Mouse (Mus musculus): Measurements from ENCODE around the gene Nfyc.
A peak's percentile ranks its signal among the peaks of the same experiment; 100 is the strongest.

Nfyc gene

GRCm38 (mm10) chr4:120831472-120831871 lies at the start of gene Nfyc:
Nfyc (minus strand) TSS chr4:120831572.
- DNase-seq, result no peak

DNA sequence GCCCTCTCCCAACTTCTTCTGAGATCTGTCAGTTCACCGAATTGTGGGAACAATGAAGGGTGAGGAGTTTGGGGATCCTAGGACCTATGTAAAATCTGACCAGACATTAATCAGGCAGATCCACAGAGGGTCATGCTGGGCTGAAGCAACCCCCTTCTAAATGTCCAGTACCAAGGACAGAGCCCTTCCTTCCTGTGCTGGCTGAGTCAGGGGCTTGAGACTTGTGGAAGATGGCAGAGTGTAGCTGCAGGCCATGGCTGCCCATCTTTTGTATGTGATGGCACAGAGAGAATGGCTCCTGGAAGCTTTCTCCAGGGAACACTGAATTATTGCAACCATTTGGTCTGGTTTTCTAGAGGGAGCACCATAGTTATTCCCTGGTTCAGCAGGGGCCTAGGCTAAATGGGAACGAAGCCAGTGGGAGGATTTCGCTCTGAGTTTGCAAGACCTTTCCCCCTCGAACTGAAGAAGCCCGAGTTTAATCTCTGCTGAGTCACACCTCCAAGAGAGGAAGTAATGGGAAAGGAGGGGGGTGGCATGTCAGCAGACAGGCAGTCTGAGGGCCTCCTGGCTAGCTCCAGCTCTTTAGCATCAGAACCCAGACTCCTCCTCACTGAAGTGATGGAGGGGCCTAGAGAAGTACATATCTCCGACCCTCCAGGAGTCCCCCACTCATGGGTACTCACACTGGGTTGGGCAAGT lies 49.5 kb upstream of the Nfyc start:
- DNase-seq, result no peak

GRCm38 (mm10) chr4:120879386-120879785 lies 48.0 kb upstream of the Nfyc start:
- no peak for DNase-seq

DNA sequence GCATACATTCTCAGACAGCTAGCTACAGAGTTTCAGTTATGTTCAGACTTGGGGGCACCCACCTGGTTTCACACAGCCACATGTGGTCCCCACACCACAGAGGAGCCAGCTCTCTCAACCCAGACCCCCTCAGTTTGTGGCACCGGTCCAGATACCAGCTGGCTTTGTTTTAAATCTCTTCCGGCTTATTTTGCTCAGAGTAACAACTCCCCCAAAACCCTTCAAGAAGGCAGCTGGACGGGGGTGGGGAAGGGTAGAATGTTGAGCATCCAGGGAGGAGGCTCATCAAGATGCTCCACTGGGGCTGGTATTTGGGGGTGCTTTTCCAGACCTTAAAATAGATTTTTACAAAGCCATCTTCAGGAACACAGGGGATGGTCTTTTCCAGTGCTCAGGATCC lies 47.4 kb upstream of the Nfyc start:
- DNase-seq, result no peak

GRCm38 (mm10) chr4:120875961-120876360 lies 44.6 kb upstream of the Nfyc start:
- no peak for DNase-seq

DNA sequence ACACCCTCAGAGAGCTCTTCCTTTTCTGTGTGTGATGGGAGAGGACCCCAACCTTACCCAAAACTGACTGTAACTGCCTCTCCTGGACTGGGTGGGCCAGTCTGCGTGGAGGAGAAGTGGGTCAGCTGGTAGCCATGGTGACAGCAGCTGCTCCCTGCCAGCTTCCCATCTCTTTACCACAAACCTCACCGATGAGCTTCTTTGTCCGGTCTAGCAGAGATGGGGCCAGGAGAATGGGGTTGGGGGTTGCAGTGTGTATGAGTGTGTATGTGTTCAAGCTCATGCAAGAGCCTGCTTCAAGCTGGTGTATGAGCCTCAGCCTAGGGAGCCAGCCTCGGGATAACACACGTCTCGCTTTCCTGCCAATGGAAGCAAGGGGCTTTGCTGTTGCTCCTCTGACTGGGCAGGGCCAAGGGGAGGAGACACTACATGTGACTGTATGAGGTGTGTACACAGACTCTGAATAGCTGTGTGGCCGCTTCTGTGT lies 38.9 kb upstream of the Nfyc start:
- no peak for DNase-seq

DNA sequence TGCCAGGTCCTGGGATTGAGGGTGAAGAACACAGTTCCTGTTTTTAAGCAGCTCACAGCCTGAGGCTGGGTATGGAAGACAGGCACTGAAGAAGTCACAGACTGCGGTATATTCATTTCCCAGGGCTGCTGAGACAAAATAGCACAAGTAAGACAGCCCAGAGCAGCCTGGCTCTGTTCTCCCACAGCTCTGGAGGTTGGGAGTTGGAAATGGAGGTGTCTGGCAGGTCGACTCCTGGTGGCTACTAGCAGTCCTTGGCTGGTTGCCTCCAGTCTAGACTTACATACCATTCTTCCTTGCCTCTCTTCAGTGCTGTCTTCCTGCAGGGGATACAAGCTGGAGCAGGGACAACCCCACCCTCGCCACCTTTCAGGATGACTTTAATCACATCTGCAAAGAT lies 37.6 kb upstream of the Nfyc start:
- DNase-seq, result no peak

DNA sequence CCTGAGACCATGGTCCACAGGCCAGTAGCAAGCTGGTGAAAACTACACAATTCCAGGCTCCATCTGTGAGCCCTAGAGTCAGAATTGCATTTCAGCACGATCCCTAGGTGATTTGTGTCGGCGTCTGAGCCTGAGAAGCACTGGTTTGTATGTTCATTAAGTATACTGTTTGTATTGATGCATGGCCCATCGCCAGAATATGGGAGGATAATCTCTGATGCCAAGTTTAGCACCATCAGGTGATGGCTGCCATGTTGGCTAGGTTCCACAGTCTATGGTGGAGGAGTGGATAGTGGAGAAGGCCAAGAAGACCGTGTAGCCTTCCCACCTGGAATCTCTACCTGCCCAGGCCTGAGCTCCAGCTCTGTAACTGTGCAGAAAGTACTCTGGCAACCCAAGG lies 36.9 kb upstream of the Nfyc start:
- DNase-seq, result no peak

DNA sequence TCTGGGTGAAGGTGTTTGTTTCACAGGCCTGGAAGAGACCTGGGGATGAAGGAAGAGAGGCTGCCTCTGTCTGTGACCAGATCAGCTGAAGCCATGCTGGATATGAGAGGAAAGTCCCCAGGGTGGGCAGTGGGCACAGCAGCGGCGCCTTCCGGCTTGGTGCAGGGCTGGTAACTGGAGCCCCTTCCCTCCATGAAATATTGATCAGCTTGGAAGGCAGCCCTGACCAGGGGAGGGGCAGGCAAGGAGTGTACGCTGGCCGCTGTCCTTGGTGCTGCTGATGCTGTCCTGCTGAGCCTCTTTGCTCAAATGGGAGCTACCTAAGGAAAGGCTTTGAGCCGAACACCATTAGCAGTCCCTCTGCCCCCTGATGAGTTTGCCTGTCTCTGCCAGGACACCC lies 34.8 kb upstream of the Nfyc start:
- DNase-seq, result peak; percentile 40

GRCm38 (mm10) chr4:120859865-120860264 lies 28.5 kb upstream of the Nfyc start:
- no peak for DNase-seq

DNA sequence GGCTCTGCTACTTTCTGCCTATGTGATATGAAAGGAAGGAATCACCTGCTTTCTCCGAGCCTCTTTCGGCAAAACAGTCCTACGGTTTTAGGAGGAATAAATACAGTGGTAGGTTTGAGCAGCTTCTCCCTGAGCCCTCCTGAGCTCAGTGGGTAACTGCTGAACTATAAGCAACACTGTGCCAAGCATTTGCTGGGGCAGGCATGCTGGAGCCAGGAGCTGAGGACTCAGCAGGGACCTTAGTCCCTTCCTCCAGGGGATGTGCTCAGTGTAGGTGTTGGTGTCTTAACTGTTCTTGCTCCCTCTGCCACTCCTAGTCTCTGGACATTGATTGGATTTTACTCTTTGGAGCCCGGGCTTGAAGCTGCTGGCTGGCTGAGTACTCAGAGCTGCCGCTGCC lies 25.0 kb upstream of the Nfyc start:
- DNase-seq, result no peak

GRCm38 (mm10) chr4:120855360-120856060 lies 24.1 kb upstream of the Nfyc start:
- DNase-seq, result no peak

GRCm38 (mm10) chr4:120854588-120855319 lies 23.4 kb upstream of the Nfyc start, which contains the start of gene Rims3:
Rims3 (plus strand) TSS chr4:120854816.
- DNase-seq, result peak; percentile 22

DNA sequence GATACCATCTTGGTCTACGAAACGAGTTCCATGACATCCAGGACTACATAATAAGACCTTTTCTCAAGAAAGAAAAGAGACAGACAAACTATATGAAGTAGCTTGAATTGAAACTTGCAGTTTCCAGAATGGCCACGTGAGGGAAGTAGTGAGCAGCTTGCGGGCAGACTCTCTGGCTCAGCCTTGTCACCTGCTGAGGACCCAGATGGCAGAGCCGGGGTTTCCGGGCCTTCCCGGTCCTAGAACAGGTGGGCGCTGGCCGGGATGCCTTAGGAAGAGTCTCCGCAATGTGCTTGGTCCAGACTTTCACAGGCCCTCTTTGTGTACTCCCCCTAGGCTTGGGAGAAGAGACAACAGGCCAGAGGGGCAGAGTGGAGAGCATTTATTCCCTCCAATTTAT lies 19.6 kb upstream of the Nfyc start:
- peak; percentile 79 for DNase-seq

DNA sequence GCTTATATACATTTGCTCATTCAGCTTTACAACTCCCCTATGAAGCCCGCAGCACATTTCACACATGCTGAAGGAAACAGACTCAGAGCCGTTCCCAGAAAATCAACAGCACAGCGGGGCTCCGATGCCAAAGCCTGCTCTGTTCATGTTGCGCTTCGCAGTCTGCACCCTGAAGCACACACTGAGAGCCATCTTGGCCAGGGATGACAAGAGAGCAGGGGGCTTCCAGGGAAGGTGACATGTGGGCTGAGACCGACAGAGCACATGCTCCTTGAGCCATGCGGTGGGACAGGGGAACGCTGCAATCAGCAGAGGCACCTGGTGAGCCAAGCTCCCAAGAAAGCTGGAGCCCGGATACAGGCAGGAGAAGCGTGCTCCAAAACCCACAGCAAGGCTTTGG lies 18.1 kb upstream of the Nfyc start:
- DNase-seq, result no peak

GRCm38 (mm10) chr4:120848909-120849308 lies 17.5 kb upstream of the Nfyc start:
- DNase-seq, result no peak

GRCm38 (mm10) chr4:120845098-120845497 lies 13.7 kb upstream of the Nfyc start:
- DNase-seq, result no peak

- no peak for DNase-seq
These were observed 13.2 kb upstream of the Nfyc start for GRCm38 (mm10) chr4:120844423-120845082.

GRCm38 (mm10) chr4:120841342-120841741 lies 10.0 kb upstream of the Nfyc start:
- DNase-seq, result no peak

DNA sequence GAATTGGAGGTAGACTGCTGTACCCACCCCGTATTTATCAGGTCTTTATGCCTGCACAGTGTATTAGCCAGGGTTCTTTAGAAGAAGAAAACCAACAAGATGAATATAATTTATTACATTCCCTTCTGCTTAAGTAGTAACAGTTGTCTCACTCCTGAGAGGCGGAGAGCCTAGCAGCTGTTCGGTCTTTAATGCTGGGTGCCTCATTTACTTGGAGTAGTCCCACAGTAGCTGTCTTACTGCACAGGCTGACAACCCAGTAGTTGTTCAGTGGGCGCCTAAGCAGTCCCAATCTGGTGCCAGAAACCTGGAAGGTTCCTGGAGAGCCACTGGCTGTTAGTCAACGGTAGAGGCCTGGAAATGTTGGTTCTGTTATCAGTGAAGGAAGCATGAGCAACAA lies 605 bp downstream of the Nfyc start:
- DNase-seq, result no peak

GRCm38 (mm10) chr4:120826418-120826817 lies 5.0 kb downstream of the Nfyc start:
- no peak for DNase-seq

DNA sequence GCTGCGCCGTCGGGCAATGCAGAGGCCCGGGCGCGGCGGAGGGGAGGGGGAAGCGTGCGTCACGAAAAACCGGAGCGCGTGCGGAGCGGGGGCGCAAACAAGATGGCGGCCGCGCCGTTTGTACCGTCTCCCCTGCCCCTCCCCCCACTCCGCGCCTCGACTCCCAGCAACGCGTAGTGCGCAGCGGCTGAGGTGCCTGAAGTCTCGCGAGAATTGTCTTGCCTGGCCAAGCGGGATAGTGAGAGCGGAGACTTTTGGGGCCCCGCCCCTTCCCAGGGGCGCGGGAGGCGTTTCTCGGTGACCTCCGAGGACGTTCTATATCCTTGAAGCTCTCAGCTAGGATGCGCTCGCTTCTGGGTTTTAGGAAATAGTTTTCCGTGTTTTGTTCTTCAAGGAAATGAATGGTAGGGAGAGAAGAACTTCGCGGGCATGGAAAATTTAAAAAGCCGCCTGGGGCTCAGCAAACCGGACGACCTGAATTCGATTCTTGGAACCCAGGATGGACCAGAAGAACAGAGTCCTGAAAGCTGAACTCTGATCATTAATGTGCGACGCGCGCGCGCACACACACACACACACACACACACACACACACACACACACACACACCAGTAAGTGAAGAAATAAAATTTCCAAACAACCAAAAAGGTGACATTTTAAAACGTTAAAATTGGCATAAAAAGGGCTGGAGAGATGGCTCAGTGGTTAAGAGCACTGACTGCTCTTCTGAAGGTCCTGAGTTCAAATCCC lies 5.6 kb downstream of the Nfyc start:
- DNase-seq, result peak; percentile 99
